Mouse (Mus musculus) thymus, adult 2 months (tissue): ENCODE measurements around the gene Gbe1.

Experiments used
- CTCF ChIP-seq: fragments of 200-500 bp; IDR thresholded peaks from 2 replicates; pipeline ENCODE4 v1.5.1; 2012; ENCODE audit warnings: mild to moderate bottlenecking, control low read depth, low read length, moderate library complexity, borderline replicate concordance; ENCODE audit not compliant: control insufficient read depth, poor library complexity, insufficient read depth; ENCODE audit errors: extremely low read depth
- POLR2A ChIP-seq: fragments of 200-500 bp; IDR thresholded peaks from 2 replicates; pipeline ENCODE4 v1.6.1; 2012; ENCODE audit warnings: mild to moderate bottlenecking, low read length, control low read depth, moderate library complexity; ENCODE audit not compliant: control insufficient read depth, poor library complexity, insufficient read depth; ENCODE audit errors: extremely low read depth

DNA sequence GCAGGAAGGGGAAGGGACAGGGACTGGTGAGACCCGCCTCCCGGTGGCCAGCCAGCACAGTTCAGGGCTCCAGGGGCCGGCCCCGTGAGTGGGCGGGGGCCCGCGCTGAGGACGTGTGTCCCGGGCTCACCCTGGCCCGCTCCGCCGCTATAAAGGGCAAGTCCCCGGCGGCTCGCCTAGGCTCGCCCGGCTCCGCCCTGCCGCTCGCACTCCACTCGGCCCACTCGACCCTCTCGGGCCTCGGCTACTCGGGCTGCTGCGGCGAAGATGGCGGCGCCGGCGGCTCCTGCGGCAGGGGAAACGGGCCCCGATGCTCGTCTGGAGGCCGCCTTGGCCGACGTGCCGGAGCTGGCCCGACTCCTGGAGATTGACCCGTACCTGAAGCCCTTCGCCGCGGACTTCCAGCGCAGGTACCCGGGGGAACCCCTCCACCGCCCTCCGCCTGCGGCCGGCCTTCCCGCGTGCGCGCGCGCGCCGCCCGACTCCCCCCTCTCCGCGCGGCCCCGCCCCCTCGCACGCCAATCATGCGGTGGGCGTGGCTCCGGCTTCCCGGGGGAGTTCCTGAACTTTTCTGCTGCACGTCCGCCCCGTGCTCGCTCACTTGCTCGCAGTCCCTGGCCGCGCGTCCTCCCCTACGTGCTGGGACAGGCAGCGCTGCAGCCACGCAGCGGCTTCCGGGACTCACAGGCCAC lies at the start of gene Gbe1:
- TF ChIP-seq CTCF (peak; percentile 17; the same call in 1 of the 2 replicates), POLR2A (peak; percentile 78; the same call in 1 of the 2 replicates)
